In genomic region chr3:95707497-95707896, GRCm38 (mm10) we compare ENCODE assay signal across 15 mouse cellular contexts. TPM values are rescaled to one million over a fixed set of nuclear protein-coding genes. Genes with fewer than 3 reads are reported as not detected.
DNase-seq lines count a peak whose midpoint lies in the region; ATAC-seq and TF ChIP-seq lines count a peak whose summit lies in the region.
"Had no signal": no experiment of that assay in that cellular context is flagged by ENCODE, and none has a peak within 500 bp of the region (broad histone marks: within the 10 kb centered on the region; RNA-seq: fewer than 3 reads in every experiment).

No protein-coding gene starts in this region.

- H3K9me3 ChIP-seq in lung, postnatal 0 days (ENCODE audit: low read length), result no peaks in the 10 kb centered on the region
- peaks cover 10% of the 10 kb centered on the region for H3K9me3 ChIP-seq in megakaryocyte, embryonic 14.5 days
- H3K9me3 ChIP-seq in forebrain, embryonic 14.5 days (replicated peaks; ENCODE audit: control insufficient read depth, low read length), result no peaks in the 10 kb centered on the region
- H3K9me3 ChIP-seq: forebrain, embryonic 12.5 days; heart, embryonic 13.5 days; hindbrain, embryonic 10.5 days; liver, embryonic 15.5 days had no signal

- H3K9ac ChIP-seq in lung, postnatal 0 days (replicated peaks; ENCODE audit: low read depth), result no peak overlapping the region
- H3K9ac ChIP-seq in forebrain, embryonic 14.5 days (ENCODE audit: low read length), result no peak overlapping the region
- H3K9ac ChIP-seq: forebrain, embryonic 12.5 days; heart, embryonic 13.5 days; liver, embryonic 15.5 days had no signal

- H3K27me3 ChIP-seq in lung, postnatal 0 days (replicated peaks; ENCODE audit: insufficient read depth, low read length), result no peaks in the 10 kb centered on the region
- H3K27me3 ChIP-seq in megakaryocyte, embryonic 14.5 days (replicated peaks), result no peaks in the 10 kb centered on the region
- H3K27me3 ChIP-seq in forebrain, embryonic 14.5 days (replicated peaks; ENCODE audit: control insufficient read depth, insufficient read depth, low read length), result no peaks in the 10 kb centered on the region
- H3K27me3 ChIP-seq: forebrain, embryonic 12.5 days; heart, embryonic 13.5 days; liver, embryonic 15.5 days had no signal

- no peaks in the 10 kb centered on the region for H3K36me3 ChIP-seq in lung, postnatal 0 days (ENCODE audit: insufficient read depth, low read length)
- peaks cover 7% of the 10 kb centered on the region for H3K36me3 ChIP-seq in megakaryocyte, embryonic 14.5 days (replicated peaks; ENCODE audit: low read length)
- no peaks in the 10 kb centered on the region for H3K36me3 ChIP-seq in forebrain, embryonic 14.5 days (ENCODE audit: control insufficient read depth, insufficient read depth, low read length)
- H3K36me3 ChIP-seq: forebrain, embryonic 12.5 days; heart, embryonic 13.5 days; hindbrain, embryonic 10.5 days; liver, embryonic 15.5 days had no signal

- no peak overlapping the region for H3K4me2 ChIP-seq in lung, postnatal 0 days (replicated peaks; ENCODE audit: low read depth, low read length)
- no peak overlapping the region for H3K4me2 ChIP-seq in forebrain, embryonic 14.5 days (ENCODE audit: low read length)
- H3K4me2 ChIP-seq: forebrain, embryonic 12.5 days; heart, embryonic 13.5 days; liver, embryonic 15.5 days had no signal

- 77% methylated on average over 7 of the region's 7 CpGs for WGBS in lung, postnatal 0 days
- WGBS in lung, adult 2 months, result 75% methylated on average over 7 of the region's 7 CpGs
- WGBS in bone marrow, adult 2 months, result 26% methylated on average over 7 of the region's 7 CpGs
- 95% methylated on average over 7 of the region's 7 CpGs for WGBS in forebrain, embryonic 14.5 days

- no peak for TF ChIP-seq CTCF in lung, postnatal 0 days (IDR thresholded peaks at IDR 0.05)
- no peak for TF ChIP-seq CTCF in lung, adult 2 months (IDR thresholded peaks at IDR 0.05; ENCODE audit: insufficient read depth, low read length)
- TF ChIP-seq CTCF in bone marrow, adult 2 months (IDR thresholded peaks at IDR 0.05; ENCODE audit: control insufficient read depth, insufficient read depth, low read length), result no peak

- no peak overlapping the region for H3K27ac ChIP-seq in lung, postnatal 0 days (ENCODE audit: low read length)
- H3K27ac ChIP-seq in bone marrow, adult 2 months (ENCODE audit: control insufficient read depth, insufficient read depth, low read depth, low read length, poor library complexity), result peak overlapping the region; percentile 34; the same call in 1 of the 2 replicates
- H3K27ac ChIP-seq in forebrain, embryonic 14.5 days (ENCODE audit: low read depth, low read length), result no peak overlapping the region
- H3K27ac ChIP-seq: forebrain, embryonic 12.5 days; heart, embryonic 13.5 days; hindbrain, embryonic 10.5 days; liver, embryonic 15.5 days had no signal

- no peak overlapping the region for H3K4me3 ChIP-seq in lung, postnatal 0 days (ENCODE audit: low read depth, low read length)
- H3K4me3 ChIP-seq in lung, adult 2 months (replicated peaks; ENCODE audit: extremely low read depth, low read depth, low read length), result no peak overlapping the region
- H3K4me3 ChIP-seq in bone marrow, adult 2 months (replicated peaks; ENCODE audit: control insufficient read depth, low read depth, low read length), result no peak overlapping the region
- peak overlapping the region; percentile 78 for H3K4me3 ChIP-seq in megakaryocyte, embryonic 14.5 days (replicated peaks)
- no peak overlapping the region for H3K4me3 ChIP-seq in forebrain, embryonic 14.5 days (ENCODE audit: low read depth, low read length)
- H3K4me3 ChIP-seq: forebrain, embryonic 12.5 days; heart, embryonic 13.5 days; hindbrain, embryonic 10.5 days; liver, embryonic 15.5 days had no signal

- TF ChIP-seq EP300 in lung, postnatal 0 days (IDR thresholded peaks at IDR 0.05), result no peak

- DNase-seq in lung, postnatal 0 days (ENCODE audit: low spot score), result peak; percentile 23
- no peak for DNase-seq in lung, adult 2 months
- peak; percentile 52 for DNase-seq in thymus, postnatal 25 days
- DNase-seq in forebrain, embryonic 14.5 days (ENCODE audit: low spot score), result no peak
- no peak for DNase-seq in embryo, embryonic 10.5 days (ENCODE audit: low spot score)
- DNase-seq in testis, postnatal 14 days (ENCODE audit: low spot score), result no peak
- DNase-seq: cerebellum, adult 11 months; lung, postnatal 4 days had no signal

- TF ChIP-seq POLR2A in lung, adult 2 months (IDR thresholded peaks at IDR 0.05; ENCODE audit: borderline replicate concordance, extremely low read depth, low read depth, low read length), result no peak
- TF ChIP-seq POLR2A in bone marrow, adult 2 months (IDR thresholded peaks at IDR 0.05; ENCODE audit: borderline replicate concordance, control insufficient read depth, low read depth, low read length), result no peak

- ATAC-seq in lung, postnatal 0 days, result 0 out of 2 replicates have a peak, but pooled peaks have one; percentile 9
- ATAC-seq in forebrain, embryonic 14.5 days, result no peak
- ATAC-seq: intestine, postnatal 0 days had no signal

- no peaks in the 10 kb centered on the region for H3K4me1 ChIP-seq in lung, postnatal 0 days (ENCODE audit: insufficient read depth, low read depth, low read length)
- no peaks in the 10 kb centered on the region for H3K4me1 ChIP-seq in lung, adult 2 months (ENCODE audit: control insufficient read depth, insufficient read depth, low read length)
- H3K4me1 ChIP-seq in bone marrow, adult 2 months (ENCODE audit: control insufficient read depth, insufficient read depth, low read length), result peaks cover 11% of the 10 kb centered on the region
- peaks cover 54% of the 10 kb centered on the region for H3K4me1 ChIP-seq in megakaryocyte, embryonic 14.5 days
- H3K4me1 ChIP-seq in forebrain, embryonic 14.5 days (ENCODE audit: control insufficient read depth, insufficient read depth, low read length), result no peaks in the 10 kb centered on the region
- H3K4me1 ChIP-seq: forebrain, embryonic 12.5 days; heart, embryonic 13.5 days; liver, embryonic 15.5 days had no signal

RNA-seq across cellular contexts. Expression of gene Adamtsl4, which starts 19.8 kb away (rescaled TPM):
- polyA plus RNA-seq in lung, postnatal 0 days (2015; fragmentation: Nextera tagmentation; extraction: Ambion mirVana), result 11.8 and 13.2 TPM in 2 replicates
- polyA plus RNA-seq in lung, adult 2 months (2012; rRNA removed), result 51.3 and 52.3 TPM in 2 replicates
- 1.9 and 2.7 TPM in 2 replicates for polyA plus RNA-seq in bone marrow, adult 2 months (2011; ENCODE audit: insufficient read depth, insufficient read length, low replicate concordance, missing spikeins)
- 0.83 TPM in 1 of 2 replicates, not detected in the other for polyA plus RNA-seq in megakaryocyte, embryonic 14.5 days (2012; ENCODE audit: insufficient read depth, low replicate concordance)
- 0.13 and 0.72 TPM in 2 replicates for polyA plus RNA-seq in forebrain, embryonic 14.5 days (2014; fragmentation: Nextera tagmentation; extraction: Ambion mirVana)

RNA-seq across cellular contexts. Expression of gene Ecm1, which starts 31.9 kb away (rescaled TPM):
- polyA plus RNA-seq in lung, postnatal 0 days (2015; fragmentation: Nextera tagmentation; extraction: Ambion mirVana), result 94.3 and 107 TPM in 2 replicates
- polyA plus RNA-seq in lung, adult 2 months (2012; rRNA removed), result 465 and 807 TPM in 2 replicates
- 26.4 and 38.2 TPM in 2 replicates for polyA plus RNA-seq in bone marrow, adult 2 months (2011; ENCODE audit: insufficient read depth, insufficient read length, low replicate concordance, missing spikeins)
- 274 and 549 TPM in 2 replicates for polyA plus RNA-seq in megakaryocyte, embryonic 14.5 days (2012; ENCODE audit: insufficient read depth, low replicate concordance)
- 6.6 and 9.0 TPM in 2 replicates for polyA plus RNA-seq in forebrain, embryonic 14.5 days (2014; fragmentation: Nextera tagmentation; extraction: Ambion mirVana)

RNA-seq across cellular contexts. Expression of gene Mcl1, which starts 48.9 kb away (rescaled TPM):
- polyA plus RNA-seq in lung, postnatal 0 days (2015; fragmentation: Nextera tagmentation; extraction: Ambion mirVana), result 99.6 and 101 TPM in 2 replicates
- polyA plus RNA-seq in lung, adult 2 months (2012; rRNA removed), result 89.2 and 178 TPM in 2 replicates
- polyA plus RNA-seq in bone marrow, adult 2 months (2011; ENCODE audit: insufficient read depth, insufficient read length, low replicate concordance, missing spikeins), result 88.8 and 134 TPM in 2 replicates
- polyA plus RNA-seq in megakaryocyte, embryonic 14.5 days (2012; ENCODE audit: insufficient read depth, low replicate concordance), result 222 and 245 TPM in 2 replicates
- polyA plus RNA-seq in forebrain, embryonic 14.5 days (2014; fragmentation: Nextera tagmentation; extraction: Ambion mirVana), result 50.3 and 50.8 TPM in 2 replicates

RNA-seq across cellular contexts. Expression of gene Tars2, which starts 52.5 kb away (rescaled TPM):
- 18.5 and 19.3 TPM in 2 replicates for polyA plus RNA-seq in lung, postnatal 0 days (2015; fragmentation: Nextera tagmentation; extraction: Ambion mirVana)
- polyA plus RNA-seq in lung, adult 2 months (2012; rRNA removed), result 21.6 and 25.7 TPM in 2 replicates
- 28.7 and 65.2 TPM in 2 replicates for polyA plus RNA-seq in bone marrow, adult 2 months (2011; ENCODE audit: insufficient read depth, insufficient read length, low replicate concordance, missing spikeins)
- 22.7 and 22.9 TPM in 2 replicates for polyA plus RNA-seq in megakaryocyte, embryonic 14.5 days (2012; ENCODE audit: insufficient read depth, low replicate concordance)
- 46.6 and 50.7 TPM in 2 replicates for polyA plus RNA-seq in forebrain, embryonic 14.5 days (2014; fragmentation: Nextera tagmentation; extraction: Ambion mirVana)

Comparison
In these comparisons a context has a peak if more than half of its experiments do, and no peak if none do; other contexts are left out.
1. DNase-seq: peak in lung, postnatal 0 days (single experiment) and thymus, postnatal 25 days (single experiment); none in lung, adult 2 months (single experiment), forebrain, embryonic 14.5 days (single experiment), embryo, embryonic 10.5 days (single experiment) and testis, postnatal 14 days (single experiment).